Mouse (Mus musculus) lung, postnatal 14 days (tissue): ENCODE measurements at regions not wholly inside any gene's neighbourhood (a gene's known extent, or its start where the extent isn't known, plus 50 kb on each side); places are given as distances from the start of the nearest gene placed in this dataset.

Source experiments
- DNase-seq: peaks from one replicate; pipeline ENCODE4 v3.0.0; 2021

GRCm38 (mm10) chr5:40780363-40780762 lies 927.6 kb downstream of the Rab28 start:
- DNase-seq = no peak

GRCm38 (mm10) chr5:40779902-40780301 lies 928.1 kb downstream of the Rab28 start:
- no peak for DNase-seq

GRCm38 (mm10) chr5:40775856-40776255 lies 932.1 kb downstream of the Rab28 start:
- DNase-seq = no peak

GRCm38 (mm10) chr5:40760224-40760623 lies 947.7 kb downstream of the Rab28 start:
- no peak for DNase-seq

GRCm38 (mm10) chr5:40750044-40750443 lies 957.9 kb downstream of the Rab28 start:
- DNase-seq = no peak

GRCm38 (mm10) chr5:40735660-40736059 lies 972.3 kb downstream of the Rab28 start:
- no peak for DNase-seq

GRCm38 (mm10) chr5:40733844-40734566 lies 974.0 kb downstream of the Rab28 start:
- DNase-seq = peak; percentile 6

GRCm38 (mm10) chr5:40714497-40715128 lies 959.3 kb upstream of the Hs3st1 start:
- DNase-seq = no peak

GRCm38 (mm10) chr5:40701651-40702050 lies 946.4 kb upstream of the Hs3st1 start:
- no peak for DNase-seq

GRCm38 (mm10) chr5:40697517-40698298 lies 942.4 kb upstream of the Hs3st1 start:
- no peak for DNase-seq
